Mouse (Mus musculus) forebrain, embryonic 11.5 days (tissue): ENCODE results near the gene Dusp3. TPM values are rescaled to one million over a fixed set of nuclear protein-coding genes. Genes with fewer than 3 reads are reported as not detected.

ENCODE experiments used
- ATAC-seq: fragments of 200-750 bp; cut with Nextera tagmentation; replicated peaks from 2 replicates; pipeline ENCODE4 v1.8.0; 2017; ENCODE audit warnings: moderate TSS enrichment; ENCODE audit not compliant: low FRiP score
- DNase-seq: peaks from one replicate; pipeline ENCODE4 v3.0.0-alpha.2; 2017; ENCODE audit warnings: low spot score
- H3K27ac ChIP-seq: fragments of 300-500 bp; sonication (generic); 2 replicates; pipeline ENCODE4 v1.5.1; 2014; ENCODE audit warnings: low read depth, low read length
- H3K27me3 ChIP-seq: fragments of 300-500 bp; sonication (generic); 2 replicates; pipeline ENCODE4 v1.6.1; 2014; ENCODE audit warnings: mild to moderate bottlenecking, low read length, mixed read lengths; ENCODE audit not compliant: control insufficient read depth, insufficient read depth
- H3K36me3 ChIP-seq: fragments of 300-500 bp; sonication (generic); 2 replicates; pipeline ENCODE4 v1.6.1; 2014; ENCODE audit warnings: mild to moderate bottlenecking, low read length, moderate library complexity, mixed read lengths; ENCODE audit not compliant: control insufficient read depth, insufficient read depth
- H3K4me1 ChIP-seq: fragments of 300-500 bp; sonication (generic); replicated peaks from 2 replicates; pipeline ENCODE4 v1.6.1; 2014; ENCODE audit warnings: low read length, mixed read lengths; ENCODE audit not compliant: control insufficient read depth, insufficient read depth
- H3K4me2 ChIP-seq: fragments of 300-500 bp; sonication (generic); 2 replicates; pipeline ENCODE4 v1.6.1; 2014; ENCODE audit warnings: low read depth, mild to moderate bottlenecking, low read length, moderate library complexity, mixed read lengths; ENCODE audit not compliant: severe bottlenecking
- H3K4me3 ChIP-seq: fragments of 300-500 bp; sonication (generic); 2 replicates; pipeline ENCODE4 v1.5.1; 2014; ENCODE audit warnings: low read depth, low read length
- H3K9ac ChIP-seq: fragments of 300-500 bp; sonication (generic); 2 replicates; pipeline ENCODE4 v1.6.1; 2014; ENCODE audit warnings: low read length
- H3K9me3 ChIP-seq: fragments of 300-500 bp; sonication (generic); 2 replicates; pipeline ENCODE4 v1.6.1; 2016; ENCODE audit warnings: low read length, mixed read lengths; ENCODE audit not compliant: control insufficient read depth
- WGBS: fragments of 180-500 bp; shearing (Covaris S2); extraction: QIAGEN DNeasy Blood & Tissue Kit; methylation state at CpG from one replicate; pipeline ENCODE4 v1.1.7; 2014; 5-methylcytosine and 5-hydroxymethylcytosine counted together
- polyA plus RNA-seq: library from polyadenylated mRNA; unstranded; fragments of >200 nt; fragmentation: Nextera tagmentation; extraction: Ambion mirVana; gene quantifications from 2 replicates; pipeline ENCODE4 v1.2.1, GENCODE M21; 2014

The Dusp3 gene
- polyA plus RNA-seq: 10.4 and 11.6 TPM in 2 replicates

GRCm38 (mm10) chr11:101986913-101987312 lies at the start of gene Dusp3:
Dusp3 (minus strand) TSS chr11:101987013.
- 0 out of 2 replicates have a peak, but pooled peaks cover 5% of the 10 kb centered on the region for H3K4me1 ChIP-seq
- WGBS: 82% methylated on average over 3 of the region's 3 CpGs
- H3K9me3 ChIP-seq: no peaks in the 10 kb centered on the region

DNA sequence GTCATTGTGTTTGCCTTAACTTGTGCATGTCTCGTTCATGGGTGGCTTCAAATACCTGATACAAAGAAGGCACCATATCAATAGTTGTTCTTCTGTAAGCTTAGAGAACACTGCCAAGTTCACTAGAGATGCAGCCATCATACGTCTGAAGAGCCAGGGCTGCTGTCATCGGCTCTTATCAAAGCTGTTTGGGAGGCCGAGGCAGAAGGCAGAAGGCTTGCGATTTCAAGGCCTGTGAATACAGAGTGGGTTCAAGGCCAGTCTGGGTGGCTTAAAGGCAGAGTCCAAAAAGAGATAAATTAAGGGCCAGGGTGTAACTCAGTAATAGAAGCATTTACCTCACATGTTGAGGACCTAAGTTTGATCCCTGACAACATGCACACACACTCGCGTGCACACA lies 49.5 kb upstream of the Dusp3 start:
- no peak for DNase-seq
- H3K9me3 ChIP-seq: no peaks in the 10 kb centered on the region

More at GRCm38 (mm10) chr11:101986913-101987312, at the start of gene Dusp3:
- DNase-seq (no peak), ATAC-seq (no peak)
- peaks cover 5% of the 10 kb centered on the region for H3K27me3 ChIP-seq
- H3K36me3 ChIP-seq: no peaks in the 10 kb centered on the region
- no peak within 1 kb of the TSS for H3K4me3 ChIP-seq
- H3K9ac ChIP-seq: no peak within 1 kb of the TSS
- H3K27ac ChIP-seq: no peak within 1 kb of the TSS
- H3K4me2 ChIP-seq: no peak within 1 kb of the TSS

DNA sequence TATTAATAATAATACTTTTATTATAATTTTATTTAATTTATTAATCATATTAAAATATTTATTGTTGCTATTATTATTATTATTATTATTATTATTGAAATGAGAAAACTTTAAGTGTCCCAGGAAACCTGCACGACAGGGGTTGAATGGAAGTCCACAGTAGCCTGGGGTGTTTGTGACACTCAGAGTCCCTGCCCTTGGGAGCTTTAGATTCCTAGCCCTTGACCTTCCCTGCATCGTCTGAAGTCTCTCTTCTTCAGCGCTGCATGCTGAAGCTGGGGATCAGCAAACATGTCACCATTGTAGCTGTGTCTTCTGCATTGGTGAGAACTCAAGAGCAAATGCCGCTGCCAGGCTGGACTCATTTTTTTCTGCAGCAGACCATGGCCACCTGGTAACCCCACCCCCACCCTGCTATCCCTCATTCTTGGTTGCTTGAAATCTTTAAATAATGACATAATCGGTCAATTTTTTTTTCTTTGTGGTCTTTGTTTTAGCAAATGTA lies 48.7 kb upstream of the Dusp3 start:
- no peak for DNase-seq
- H3K4me2 ChIP-seq: no peak overlapping the region
- no peak overlapping the region for H3K9ac ChIP-seq
- H3K27me3 ChIP-seq: no peaks in the 10 kb centered on the region
- H3K36me3 ChIP-seq: no peaks in the 10 kb centered on the region
- WGBS: 88% methylated on average over 5 of the region's 5 CpGs
- no peak overlapping the region for H3K27ac ChIP-seq
- H3K4me1 ChIP-seq: no peaks in the 10 kb centered on the region
- H3K9me3 ChIP-seq: no peaks in the 10 kb centered on the region
- no peak overlapping the region for H3K4me3 ChIP-seq
- ATAC-seq: no peak

More for the DNA sequence above, 49.5 kb upstream of the Dusp3 start:
- H3K4me2 ChIP-seq: no peak overlapping the region
- WGBS: 88% methylated on average over 7 of the region's 7 CpGs
- no peak overlapping the region for H3K27ac ChIP-seq
- no peaks in the 10 kb centered on the region for H3K36me3 ChIP-seq
- no peak overlapping the region for H3K9ac ChIP-seq
- ATAC-seq: no peak
- no peaks in the 10 kb centered on the region for H3K4me1 ChIP-seq
- H3K27me3 ChIP-seq: no peaks in the 10 kb centered on the region
- no peak overlapping the region for H3K4me3 ChIP-seq

GRCm38 (mm10) chr11:102034887-102035286 lies 48.1 kb upstream of the Dusp3 start:
- DNase-seq (no peak), ATAC-seq (no peak)
- H3K9ac ChIP-seq: no peak overlapping the region
- WGBS: 73% methylated on average over 8 of the region's 8 CpGs
- H3K9me3 ChIP-seq: no peaks in the 10 kb centered on the region
- H3K4me1 ChIP-seq: no peaks in the 10 kb centered on the region
- H3K36me3 ChIP-seq: no peaks in the 10 kb centered on the region
- H3K4me2 ChIP-seq: no peak overlapping the region
- no peak overlapping the region for H3K4me3 ChIP-seq
- H3K27ac ChIP-seq: no peak overlapping the region
- H3K27me3 ChIP-seq: no peaks in the 10 kb centered on the region

DNA sequence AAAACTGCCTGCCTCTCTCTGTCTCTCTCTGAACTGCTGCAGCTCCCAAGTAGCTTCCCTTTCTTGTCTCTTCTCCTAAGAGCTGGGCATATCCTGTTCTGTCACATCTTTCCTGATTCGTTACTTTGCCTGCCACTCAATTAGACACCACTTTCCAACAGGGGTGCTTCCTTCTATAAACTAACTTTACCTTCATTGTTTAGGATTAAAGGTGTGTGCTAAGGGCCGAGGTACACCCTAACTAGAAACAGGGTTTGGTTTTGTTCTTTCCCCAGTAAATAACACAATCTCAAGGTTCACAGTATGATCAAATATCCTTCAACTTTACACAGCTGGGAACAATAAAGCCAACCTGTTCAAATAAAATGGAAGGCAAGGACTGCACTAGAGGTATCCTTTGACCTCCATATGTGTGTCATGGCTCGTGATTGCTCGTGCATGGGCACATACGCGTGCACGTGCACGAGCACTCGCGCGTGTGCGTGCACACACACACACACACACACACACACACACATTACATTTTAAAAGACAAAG lies 46.3 kb upstream of the Dusp3 start:
- ATAC-seq: no peak
- WGBS: 89% methylated on average over 12 of the region's 12 CpGs
- DNase-seq: no peak

DNA sequence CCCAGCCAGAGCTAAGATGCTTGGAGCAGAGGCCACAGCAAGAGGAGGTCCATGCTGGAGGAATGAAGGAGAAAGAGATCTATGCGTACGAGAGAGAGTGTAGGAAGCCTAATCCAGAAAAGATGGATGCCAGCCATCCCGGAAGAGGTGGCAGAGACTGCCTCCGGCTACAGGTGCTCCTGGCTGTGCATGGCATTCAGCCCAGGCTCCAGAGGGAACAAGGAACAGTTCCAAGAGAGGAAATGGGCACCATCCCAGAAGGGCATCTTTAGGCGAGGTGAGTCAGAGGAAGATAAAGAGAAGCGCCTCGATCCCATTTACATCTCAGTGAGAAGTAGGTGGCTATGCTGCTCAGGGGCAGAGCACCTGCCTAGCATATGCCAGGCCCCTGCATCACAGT lies 44.3 kb upstream of the Dusp3 start:
- Histone ChIP-seq H3K9me3 (no peaks in the 10 kb centered on the region), H3K4me3 (no peak overlapping the region), H3K9ac (no peak overlapping the region), H3K27me3 (no peaks in the 10 kb centered on the region), H3K4me1 (peaks cover 7% of the 10 kb centered on the region), H3K27ac (no peak overlapping the region), H3K36me3 (no peaks in the 10 kb centered on the region), H3K4me2 (no peak overlapping the region)
- ATAC-seq: no peak
- WGBS: 83% methylated on average over 7 of the region's 7 CpGs
- DNase-seq: no peak

More for the DNA sequence above, 46.3 kb upstream of the Dusp3 start:
- Histone ChIP-seq H3K4me2 (no peak overlapping the region), H3K27ac (no peak overlapping the region), H3K4me1 (no peaks in the 10 kb centered on the region; the same call in 1 of the 2 replicates), H3K4me3 (no peak overlapping the region), H3K9me3 (no peaks in the 10 kb centered on the region), H3K36me3 (no peaks in the 10 kb centered on the region), H3K27me3 (no peaks in the 10 kb centered on the region), H3K9ac (no peak overlapping the region)

GRCm38 (mm10) chr11:102029966-102030365 lies 43.2 kb upstream of the Dusp3 start:
- ATAC-seq: no peak
- Histone ChIP-seq H3K27me3 (no peaks in the 10 kb centered on the region), H3K27ac (no peak overlapping the region), H3K4me3 (no peak overlapping the region), H3K9me3 (no peaks in the 10 kb centered on the region), H3K9ac (no peak overlapping the region), H3K36me3 (no peaks in the 10 kb centered on the region), H3K4me2 (no peak overlapping the region), H3K4me1 (peaks cover 11% of the 10 kb centered on the region)
- DNase-seq: no peak
- 41% methylated on average over 7 of the region's 7 CpGs for WGBS

GRCm38 (mm10) chr11:102029304-102029703 lies 42.5 kb upstream of the Dusp3 start:
- H3K9ac ChIP-seq: no peak overlapping the region
- H3K36me3 ChIP-seq: no peaks in the 10 kb centered on the region
- no peak overlapping the region for H3K27ac ChIP-seq
- H3K4me1 ChIP-seq: peaks cover 11% of the 10 kb centered on the region
- no peak overlapping the region for H3K4me3 ChIP-seq
- ATAC-seq: no peak
- DNase-seq: no peak
- H3K4me2 ChIP-seq: no peak overlapping the region
- H3K9me3 ChIP-seq: no peaks in the 10 kb centered on the region
- no peaks in the 10 kb centered on the region for H3K27me3 ChIP-seq
- 91% methylated on average over 4 of the region's 4 CpGs for WGBS
